Mouse (Mus musculus) brain, embryonic 14.5 days (tissue): ENCODE measurements at regions not wholly inside any gene's neighbourhood (a gene's known extent, or its start where the extent isn't known, plus 50 kb on each side); places are given as distances from the start of the nearest gene placed in this dataset.

Source experiments
- DNase-seq: peaks from one replicate; pipeline ENCODE4 v3.0.0-alpha.2; 2011; ENCODE audit warnings: low read depth
- CTCF ChIP-seq: fragments of 200-500 bp; IDR thresholded peaks from 2 replicates; pipeline ENCODE4 v1.5.1; 2012; ENCODE audit warnings: inconsistent platforms, mild to moderate bottlenecking, moderate library complexity, borderline replicate concordance; ENCODE audit not compliant: insufficient read depth, insufficient read length; ENCODE audit errors: extremely low read depth
- POLR2A ChIP-seq: fragments of 200-500 bp; IDR thresholded peaks from 2 replicates; pipeline ENCODE4 v1.6.1; 2012; ENCODE audit warnings: mild to moderate bottlenecking, inconsistent platforms, borderline replicate concordance; ENCODE audit not compliant: poor library complexity, insufficient read depth, insufficient read length, severe bottlenecking; ENCODE audit errors: extremely low read depth

DNA sequence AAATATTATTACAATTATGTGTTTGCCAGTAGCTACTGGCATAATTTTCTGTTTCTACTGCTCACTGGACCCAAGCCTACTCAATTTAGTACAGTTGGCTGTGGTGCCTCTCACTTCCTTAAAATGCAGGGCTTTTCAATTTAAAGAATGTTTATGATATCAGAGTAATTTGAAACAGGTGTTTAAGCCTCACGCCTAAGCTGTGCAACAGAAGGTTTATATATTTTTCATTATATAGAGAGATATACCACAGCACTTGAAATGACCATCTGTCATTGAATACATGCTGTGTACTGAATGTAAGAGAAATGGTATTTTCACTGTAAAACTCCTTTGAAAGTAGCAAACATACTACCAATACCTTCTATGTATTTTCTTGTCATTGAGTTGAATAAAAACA, 376.8 kb downstream of the Otol1 start:
- TF ChIP-seq POLR2A = no peak
- no peak for TF ChIP-seq CTCF
- peak; percentile 24 for DNase-seq

DNA sequence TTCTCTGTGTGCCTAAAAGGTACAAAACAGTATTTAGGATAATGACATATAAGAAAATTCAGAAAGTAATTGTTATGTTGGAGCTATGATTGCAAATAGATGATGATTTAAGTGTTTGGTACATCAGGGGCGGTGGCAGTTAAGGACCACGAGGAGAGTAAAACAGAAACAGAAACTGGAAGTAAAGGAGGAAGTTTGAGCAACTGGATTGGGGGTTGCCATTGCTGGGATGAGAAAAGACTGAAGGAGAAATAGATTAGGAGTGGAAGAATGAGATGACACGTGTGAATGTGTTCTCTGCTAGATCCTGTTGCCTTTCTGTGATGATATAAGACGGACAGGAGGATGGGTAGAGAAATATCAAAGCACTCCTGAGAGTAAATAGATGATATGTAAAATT, 378.5 kb downstream of the Otol1 start:
- TF ChIP-seq CTCF (no peak), POLR2A (no peak)

GRCm38 (mm10) chr3:70401187-70401586, 393.8 kb downstream of the Otol1 start:
- TF ChIP-seq CTCF = no peak
- TF ChIP-seq POLR2A = no peak
- DNase-seq = peak; percentile 20

More for the DNA sequence above, 378.5 kb downstream of the Otol1 start:
- DNase-seq = no peak

DNA sequence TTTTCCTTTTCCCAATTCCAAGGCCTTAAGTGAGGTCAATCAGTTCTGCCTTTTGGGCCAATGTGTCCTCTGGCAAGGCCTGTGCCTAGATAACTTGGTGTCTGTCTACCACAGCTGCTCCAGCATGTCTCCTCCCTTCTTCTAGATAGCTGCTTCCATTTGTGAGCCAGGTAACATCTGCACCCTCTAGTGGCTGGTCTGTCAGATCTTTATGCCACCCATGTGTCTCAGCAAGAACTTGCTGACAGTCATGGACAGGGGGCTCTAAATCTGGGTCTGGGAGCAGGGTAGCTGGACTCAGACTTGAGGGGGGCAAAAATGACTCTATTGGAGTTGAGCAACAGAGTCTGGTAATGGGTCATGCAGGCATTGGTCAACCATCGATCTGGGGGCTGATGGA, 399.2 kb downstream of the Otol1 start:
- peak; percentile 12 for DNase-seq
- TF ChIP-seq POLR2A = no peak
- TF ChIP-seq CTCF = no peak

DNA sequence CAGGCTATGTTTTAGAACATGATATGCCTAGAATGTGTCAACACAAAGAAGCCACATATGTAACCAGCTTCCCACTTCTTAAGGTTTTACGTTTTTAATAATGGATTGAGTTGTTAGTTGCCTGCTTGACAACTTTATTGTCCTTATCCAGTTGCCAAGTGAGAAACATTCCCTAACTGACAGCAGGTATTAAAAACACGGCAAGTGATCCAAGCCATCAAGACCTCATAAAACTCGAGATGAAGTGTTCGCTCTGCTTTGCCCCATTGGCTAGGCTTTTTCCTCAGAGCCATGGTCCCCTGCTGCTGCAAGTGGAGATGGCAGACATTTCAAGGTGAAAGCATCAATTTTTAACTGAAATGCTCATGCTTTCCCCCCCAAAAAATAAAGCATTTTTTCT, 410.9 kb downstream of the Otol1 start:
- no peak for TF ChIP-seq POLR2A
- peak; percentile 6 for DNase-seq

- no peak for TF ChIP-seq CTCF
- TF ChIP-seq POLR2A = no peak
- DNase-seq = no peak
These were observed 414.6 kb downstream of the Otol1 start for GRCm38 (mm10) chr3:70422016-70422415.

- no peak for DNase-seq
- TF ChIP-seq POLR2A = no peak
- TF ChIP-seq CTCF = no peak
These were observed 415.3 kb downstream of the Otol1 start for GRCm38 (mm10) chr3:70422669-70423068.

DNA sequence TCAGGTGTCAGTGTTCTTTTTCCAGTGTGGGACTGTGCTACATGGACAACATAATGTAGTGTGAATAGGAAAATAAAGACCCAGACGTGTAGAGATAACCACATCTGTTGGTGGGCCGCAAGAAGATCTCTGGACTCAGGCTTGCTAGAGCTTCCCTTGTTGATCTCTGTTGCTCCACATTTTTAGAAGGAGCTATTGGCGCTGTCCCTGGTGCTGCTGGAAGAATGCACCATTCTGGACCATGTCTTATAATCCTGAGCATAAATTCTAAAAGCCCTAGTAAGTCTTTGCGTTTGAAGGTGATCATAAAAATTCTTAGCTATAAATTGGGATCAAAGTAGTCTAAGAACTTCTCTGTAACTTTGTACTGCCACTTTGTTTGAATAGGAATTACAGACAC, 429.3 kb downstream of the Otol1 start:
- no peak for DNase-seq

DNA sequence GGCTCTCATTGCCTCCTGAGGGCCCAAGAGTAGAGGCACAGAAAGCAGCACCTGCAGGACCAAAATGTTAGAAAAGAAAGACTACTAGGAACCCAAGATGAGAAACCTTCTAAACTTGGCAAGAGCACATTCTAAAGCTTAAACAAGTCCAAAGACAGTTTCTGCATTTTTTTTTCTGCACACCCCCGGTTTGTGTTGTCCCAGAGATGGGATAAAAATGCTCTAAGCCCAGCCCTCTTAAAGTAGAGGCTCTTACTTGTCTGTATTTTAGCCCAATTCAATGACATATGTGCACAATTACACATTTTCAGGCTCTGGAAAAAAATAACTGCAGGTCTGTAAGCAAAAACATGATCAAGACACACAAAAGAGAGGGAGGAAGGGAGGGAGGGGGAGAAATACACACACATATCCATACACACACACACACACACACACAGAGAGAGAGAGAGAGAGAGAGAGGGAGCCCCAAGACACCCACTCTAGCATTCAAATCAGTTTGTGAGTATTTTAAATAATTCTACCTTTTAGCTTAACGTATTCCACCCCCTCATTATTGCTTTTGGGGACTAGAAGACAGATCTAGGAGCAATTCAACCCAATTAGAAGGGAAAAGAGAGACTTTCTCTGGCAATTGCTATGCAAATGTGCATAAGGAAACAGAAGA, 449.9 kb downstream of the Otol1 start:
- TF ChIP-seq CTCF = no peak
- no peak for TF ChIP-seq POLR2A
- DNase-seq = peak; percentile 66

More for the DNA sequence above, 429.3 kb downstream of the Otol1 start:
- TF ChIP-seq POLR2A (no peak), CTCF (no peak)

- no peak for TF ChIP-seq CTCF
- no peak for TF ChIP-seq POLR2A
- no peak for DNase-seq
These were observed 453.4 kb downstream of the Otol1 start for GRCm38 (mm10) chr3:70460811-70461210.

DNA sequence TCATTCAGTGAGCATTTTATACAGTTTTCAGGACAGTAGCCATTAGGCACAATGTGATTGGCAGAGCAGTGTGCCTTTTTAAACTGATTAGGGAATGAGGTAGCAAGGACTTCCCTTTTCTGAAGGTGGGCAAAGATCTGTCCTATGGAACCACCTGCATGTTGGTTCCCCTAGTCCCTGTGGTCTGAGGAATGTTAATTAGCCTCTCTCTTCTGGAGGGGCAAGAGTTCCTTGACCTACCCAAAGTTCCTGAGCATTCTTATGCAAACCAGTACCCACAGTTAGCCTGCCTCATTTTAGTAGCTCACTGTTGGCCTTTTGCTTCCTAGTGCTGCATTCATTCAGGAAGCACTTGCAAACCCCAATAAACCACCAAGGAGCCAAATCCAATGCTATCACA, 455.8 kb downstream of the Otol1 start:
- no peak for DNase-seq
- TF ChIP-seq CTCF = no peak
- TF ChIP-seq POLR2A = no peak

DNA sequence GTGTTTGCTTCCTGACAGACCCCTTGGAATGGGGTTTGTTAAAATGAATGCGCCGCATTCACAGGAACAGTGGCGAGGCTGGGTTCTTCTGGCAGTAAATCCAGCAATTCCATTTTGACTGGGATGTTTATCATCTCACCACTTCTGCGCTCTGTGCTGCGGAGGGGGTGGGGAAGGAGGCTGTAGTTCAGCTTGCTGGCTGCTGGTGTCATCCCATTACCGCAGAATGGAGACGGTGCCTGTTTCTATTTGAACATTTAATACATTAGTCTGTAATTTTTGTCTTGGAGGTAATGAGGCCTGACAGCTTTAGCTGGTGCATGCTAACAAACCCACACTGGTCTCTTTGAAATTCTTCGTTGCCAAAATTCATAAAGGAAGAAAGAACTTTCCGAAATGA, 475.1 kb downstream of the Otol1 start:
- DNase-seq = peak; percentile 96
- TF ChIP-seq POLR2A = no peak
- peak; percentile 78 for TF ChIP-seq CTCF

DNA sequence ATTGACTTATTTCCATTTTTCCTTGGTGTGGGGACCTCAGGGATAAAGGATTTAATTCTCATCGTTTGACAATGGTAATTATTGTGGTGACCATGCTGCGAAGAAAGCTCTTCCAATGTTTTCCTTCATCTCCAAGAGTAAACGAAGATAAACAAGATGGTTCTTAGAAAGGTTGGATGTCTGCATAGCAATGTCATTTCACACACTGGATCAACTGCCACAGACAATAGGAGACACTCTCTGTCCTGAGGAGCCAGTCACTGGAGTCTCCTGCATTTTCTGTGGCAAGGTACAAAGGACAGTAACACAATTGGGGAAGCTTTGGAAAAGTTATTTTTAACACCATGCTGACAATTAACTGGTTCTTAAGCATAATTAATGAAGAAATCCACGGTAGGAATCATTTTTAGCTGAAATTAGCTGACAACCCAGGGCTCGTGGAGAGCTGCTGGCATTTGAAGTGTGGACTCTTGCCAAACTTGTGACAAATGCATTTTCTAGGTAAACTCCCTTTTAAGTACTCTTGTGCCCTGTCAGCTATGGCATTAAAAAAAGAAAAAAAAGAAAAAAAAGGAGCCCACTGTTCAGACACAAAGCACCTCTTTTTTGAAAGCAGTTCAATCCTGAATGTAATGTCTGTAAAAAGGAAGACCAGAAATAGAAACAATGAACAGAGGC, 475.8 kb downstream of the Otol1 start:
- no peak for TF ChIP-seq POLR2A
- peak; percentile 87 for DNase-seq

DNA sequence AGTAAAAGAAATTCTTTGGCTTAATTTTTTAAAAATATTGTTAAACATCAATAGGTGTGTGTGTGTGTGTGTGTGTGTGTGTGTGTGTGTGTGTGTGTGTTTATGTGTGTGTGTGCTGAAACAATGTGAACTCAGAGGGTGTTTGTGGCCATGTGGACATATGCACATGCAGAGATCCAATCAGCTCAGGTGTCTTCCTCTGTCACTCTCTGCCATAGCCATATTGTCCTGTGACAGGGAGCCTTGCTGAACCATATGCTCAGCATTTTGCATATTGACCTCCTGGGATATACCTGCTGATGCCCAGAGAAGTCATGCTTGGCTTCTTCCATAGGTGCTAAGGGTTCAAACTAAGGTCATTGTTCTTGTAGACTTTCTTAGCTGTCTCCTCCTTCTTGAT, 489.0 kb downstream of the Otol1 start:
- DNase-seq = no peak
- no peak for TF ChIP-seq CTCF
- TF ChIP-seq POLR2A = no peak
